Mouse (Mus musculus) liver, postnatal 0 days (tissue): ENCODE measurements around the gene Gm8122.
"Not testable (repeated sequence)": the region's sequence is repeated elsewhere in the genome, so short reads cannot be mapped to it uniquely, and the experiment has no call there.

Experiments used
- CTCF ChIP-seq: sonication (generic); IDR thresholded peaks from 2 replicates; pipeline ENCODE4 v1.5.1; 2016; ENCODE audit warnings: antibody characterized with exemption, low read depth
- EP300 ChIP-seq: IDR thresholded peaks from 2 replicates; pipeline ENCODE4 v1.6.1; 2016; ENCODE audit warnings: antibody characterized with exemption, low read depth, mild to moderate bottlenecking

- not testable (repeated sequence) for TF ChIP-seq EP300, CTCF
These were observed 43.0 kb upstream of the Gm8122 start for GRCm38 (mm10) chr14:43278146-43278545.
